Mouse (Mus musculus) effector memory CD4-positive, alpha-beta T cell, adult 5 months (primary cell): Measurements from ENCODE around the gene Zmiz1. TPM values are rescaled to one million over a fixed set of nuclear protein-coding genes. Genes with fewer than 3 reads are reported as not detected.

Experiments
- polyA plus RNA-seq: library from polyadenylated mRNA; unstranded; fragments of 100-300 nt; shearing (Covaris generic); gene quantifications from one replicate; pipeline ENCODE4 v1.2.1, GENCODE M21; 2017

The Zmiz1 gene
- 44.5 TPM for polyA plus RNA-seq

GRCm38 (mm10) chr14:25459016-25459393 is at the start of gene Zmiz1:
TSS of gene Zmiz1 (plus strand) at chr14:25459185.

GRCm38 (mm10) chr14:25693888-25694568 is 235.0 kb downstream of the Zmiz1 start, which contains the start of gene Ppif:
TSS of gene Ppif (plus strand) at chr14:25694154.

Other genes starting within 250 kb of the Zmiz1 start
- gene Ppif, start 235.0 kb downstream of the Zmiz1 start, polyA plus RNA-seq: 32.6 TPM